Mouse (Mus musculus): Measurements from ENCODE around the gene S100a1. TPM values are rescaled to one million over a fixed set of nuclear protein-coding genes. Genes with fewer than 3 reads are reported as not detected.

Gene S100a1
- polyA plus RNA-seq, 1 experiment from 2014 or later: 190 TPM

DNA sequence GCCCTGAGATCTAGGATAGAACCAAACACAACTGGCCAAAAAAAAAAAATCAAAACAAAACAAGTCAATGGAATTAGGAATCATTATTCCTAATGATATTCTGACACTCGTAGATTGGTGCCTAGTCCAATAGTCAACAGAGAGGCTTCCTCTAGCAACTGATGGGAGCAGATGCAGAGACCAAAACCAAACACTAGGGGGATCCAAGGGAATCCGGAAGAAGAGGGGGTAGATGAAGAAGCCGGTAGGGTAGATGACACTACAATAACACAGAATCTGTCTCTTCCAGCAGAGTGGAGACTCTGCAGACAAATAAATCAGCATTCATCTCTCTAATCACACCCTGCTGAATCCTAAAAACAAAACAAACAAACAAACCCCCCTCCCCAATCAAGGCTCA is 42.0 kb downstream of the S100a1 start:
- DNase-seq (ENCODE audit: low read depth, low spot score) (no peak), ATAC-seq (peak; percentile 33)
- no peak for TF ChIP-seq CTCF (IDR thresholded peaks at IDR 0.05)
- no peaks in the 10 kb centered on the region for H3K27me3 ChIP-seq
- CTCF ChIA-PET: interaction anchor here (1.0 kb wide), 1 partner anchor 48 kb away, joined by 3 read pairs; no protein-coding TSS in a partner anchor
- POLR2A ChIA-PET: no interaction called here
- in situ Hi-C loops (cut with MboI; ENCODE audit: low pct_unique_long_range_greater_than_20kb): no loop called here

DNA sequence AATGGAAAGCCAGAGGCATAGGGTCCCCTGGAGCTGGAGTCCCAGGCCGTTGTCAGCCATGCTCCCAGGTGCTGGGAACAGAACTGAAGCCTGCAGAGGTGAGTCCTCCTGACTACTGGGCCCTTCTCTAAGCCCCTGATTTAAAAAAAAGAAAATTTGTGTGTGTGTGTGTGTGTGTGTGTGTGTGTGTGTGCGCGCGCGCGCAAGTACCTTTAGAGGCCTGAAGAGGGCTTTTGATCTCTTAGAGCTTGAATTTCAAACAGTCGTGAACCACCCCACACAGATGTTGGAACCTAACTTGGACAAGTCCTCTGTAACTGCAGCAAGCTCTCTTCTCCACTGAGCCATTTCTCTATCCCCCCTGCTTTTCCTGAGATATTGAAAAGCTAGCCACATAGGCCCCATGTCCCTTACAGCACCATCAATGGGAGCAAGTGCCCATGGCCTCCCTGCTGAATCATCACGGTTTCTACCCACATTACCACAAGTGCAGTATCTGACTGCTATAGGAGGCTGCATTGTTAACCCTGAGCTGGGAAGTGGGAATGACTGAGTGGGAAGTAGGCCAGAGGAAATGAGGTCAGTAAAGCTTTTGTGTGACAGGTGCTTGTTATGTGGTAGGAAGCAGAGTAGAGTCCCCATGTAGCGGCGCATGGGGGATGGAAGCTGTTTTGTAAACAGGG is 46.4 kb downstream of the S100a1 start:
- ATAC-seq (no peak), DNase-seq (ENCODE audit: low read depth, low spot score) (no peak)
- POLR2A ChIA-PET: interaction anchor here (0.7 kb wide), 1 partner anchor 194 kb away, joined by 3 read pairs; no protein-coding TSS in a partner anchor
- CTCF ChIA-PET: interaction anchor here (0.5 to 5.6 kb wide), 12 partner anchors 8 to 252 kb away, joined by 3 to 100 read pairs (median 3); no protein-coding TSS in a partner anchor
- peaks cover 13% of the 10 kb centered on the region for H3K27me3 ChIP-seq
- no peak for TF ChIP-seq CTCF (IDR thresholded peaks at IDR 0.05)
- in situ Hi-C loops (cut with MboI; ENCODE audit: low pct_unique_long_range_greater_than_20kb): loop anchor here (5.0 to 10.0 kb wide), 2 partner anchors 50 to 203 kb away; partner anchors contain the start of gene Dennd4b

DNA sequence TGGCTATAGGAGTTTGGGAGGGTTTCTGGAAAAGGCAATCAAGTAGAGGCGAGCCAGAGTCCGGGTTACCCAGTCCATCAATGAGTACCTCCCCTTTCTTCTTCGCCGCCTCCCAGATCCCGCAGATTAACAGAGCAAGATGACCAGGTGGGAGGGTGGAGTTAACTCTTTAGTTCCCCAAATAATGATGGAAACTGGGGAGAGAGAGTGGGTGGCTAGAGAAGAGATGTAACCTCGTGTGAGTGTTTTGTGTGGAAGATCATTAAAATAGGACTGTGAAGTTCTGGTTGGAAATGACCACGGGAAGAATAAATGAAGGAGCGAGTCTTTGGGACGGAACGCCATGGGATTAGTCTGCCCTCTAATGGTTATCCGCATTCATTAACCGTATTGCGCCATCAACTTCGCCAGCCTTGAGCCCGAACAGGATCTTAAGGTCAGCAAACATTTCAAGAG is 47.9 kb downstream of the S100a1 start:
- DNase-seq (ENCODE audit: low read depth, low spot score): peak; percentile 53

DNA sequence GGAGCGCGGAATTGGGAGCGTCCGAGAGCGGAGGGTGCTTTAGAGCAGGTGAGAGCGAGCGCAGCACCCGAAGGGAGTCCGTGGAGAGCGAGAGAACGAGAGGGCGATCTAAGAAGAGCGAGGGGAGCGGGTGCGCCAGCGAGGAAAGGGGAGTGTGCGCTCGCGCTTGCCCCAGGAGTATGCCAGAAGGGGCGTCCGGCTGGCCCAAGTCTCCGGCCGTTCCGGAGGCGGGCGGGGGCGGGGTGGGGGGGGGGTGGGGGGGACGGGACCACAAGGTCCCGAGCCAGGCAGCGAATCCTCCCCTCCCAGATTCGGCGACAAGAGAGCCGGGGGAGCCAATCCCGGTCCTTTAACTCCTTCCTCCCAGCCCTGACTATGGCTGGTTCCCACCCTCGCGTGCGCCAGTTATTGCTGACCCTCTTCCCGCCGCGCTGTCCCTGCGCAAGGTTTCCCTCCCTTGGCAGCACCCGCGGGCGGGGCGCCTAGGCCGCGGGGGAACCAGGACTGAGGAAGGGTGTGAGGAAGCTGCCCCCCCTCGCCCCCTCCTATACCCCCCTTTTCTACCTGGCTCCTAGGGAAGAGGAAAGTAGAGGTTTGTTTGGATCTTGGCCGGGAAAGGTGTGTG is 48.4 kb downstream of the S100a1 start, which contains the start of gene Npr1:
Gene Npr1 (minus strand): TSS at position 181 of the 625 bp plus-strand sequence.
- TF ChIP-seq CTCF (IDR thresholded peaks at IDR 0.05): no peak
- DNase-seq (ENCODE audit: low read depth, low spot score): no peak
- H3K27me3 ChIP-seq: peaks cover 13% of the 10 kb centered on the region
- CTCF ChIA-PET: interaction anchor here (1.1 to 2.4 kb wide), 4 partner anchors 32 to 63 kb away, joined by 3 to 7 read pairs (median 4); partner anchors contain the start of gene Ints3
- in situ Hi-C loops (cut with MboI; ENCODE audit: low pct_unique_long_range_greater_than_20kb): loop anchor here (5.0 to 10.0 kb wide), 2 partner anchors 48 to 201 kb away; partner anchors contain the start of gene Dennd4b
- POLR2A ChIA-PET: interaction anchor here (0.9 kb wide), 1 partner anchor 53 kb away, joined by 6 read pairs; no protein-coding TSS in a partner anchor
- ATAC-seq: peak; percentile 38

More for the DNA sequence above, 47.9 kb downstream of the S100a1 start:
- ChIA-PET POLR2A (interaction anchor here (0.8 to 0.9 kb wide), 2 partner anchors 48 to 53 kb away, joined by 3 to 6 read pairs; no protein-coding TSS in a partner anchor), CTCF (interaction anchor here (0.8 to 5.6 kb wide), 13 partner anchors 9 to 251 kb away, joined by 3 to 100 read pairs (median 3); partner anchors contain the start of gene Ints3)
- in situ Hi-C loops (cut with MboI; ENCODE audit: low pct_unique_long_range_greater_than_20kb): loop anchor here (5.0 to 10.0 kb wide), 2 partner anchors 49 to 202 kb away; partner anchors contain the start of gene Dennd4b
- no peak for TF ChIP-seq CTCF (IDR thresholded peaks at IDR 0.05)
- peak; percentile 73 for ATAC-seq
- peaks cover 13% of the 10 kb centered on the region for H3K27me3 ChIP-seq

DNA sequence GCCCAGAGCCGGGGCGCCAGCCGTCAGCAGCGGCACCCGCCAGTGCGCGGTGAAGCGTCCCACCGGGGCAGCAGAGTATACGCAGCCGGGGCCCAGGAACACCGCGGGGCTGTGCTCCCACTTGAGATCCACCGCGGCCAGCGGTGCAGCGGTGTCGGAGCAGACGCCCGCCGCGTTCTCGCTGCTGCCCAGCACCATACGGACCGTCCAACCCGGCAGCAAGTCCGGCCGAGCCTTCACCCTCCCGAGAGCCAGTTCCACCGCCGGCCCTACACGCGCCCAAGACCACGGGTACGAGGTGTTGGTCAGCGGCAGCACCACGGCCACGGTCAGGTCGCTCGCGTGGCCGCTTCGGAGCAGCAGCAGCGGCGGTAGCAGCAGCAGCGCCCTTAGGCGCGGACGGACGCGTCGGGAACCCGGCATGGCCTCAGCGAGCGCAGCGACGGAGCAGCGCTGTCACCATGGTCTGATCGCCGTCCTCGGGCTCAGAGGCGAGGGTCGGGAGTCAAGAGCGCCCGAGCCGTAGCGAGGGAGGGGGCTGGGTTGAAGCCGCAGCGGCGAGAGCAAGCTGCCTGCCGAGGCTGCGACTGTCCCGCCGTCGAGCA is 49.0 kb downstream of the S100a1 start:
- ChIA-PET POLR2A (interaction anchor here (1.3 kb wide), 1 partner anchor 9 kb away, joined by 3 read pairs; no protein-coding TSS in a partner anchor), CTCF (interaction anchor here (0.9 to 2.4 kb wide), 6 partner anchors 10 to 181 kb away, joined by 3 to 5 read pairs (median 4); partner anchors contain the start of gene Ints3)
- ATAC-seq (no peak), DNase-seq (ENCODE audit: low read depth, low spot score) (no peak)
- no peak for TF ChIP-seq CTCF (IDR thresholded peaks at IDR 0.05)
- in situ Hi-C loops (cut with MboI; ENCODE audit: low pct_unique_long_range_greater_than_20kb): loop anchor here (5.0 to 10.0 kb wide), 2 partner anchors 48 to 200 kb away; partner anchors contain the start of gene Dennd4b
- H3K27me3 ChIP-seq: peaks cover 13% of the 10 kb centered on the region

DNA sequence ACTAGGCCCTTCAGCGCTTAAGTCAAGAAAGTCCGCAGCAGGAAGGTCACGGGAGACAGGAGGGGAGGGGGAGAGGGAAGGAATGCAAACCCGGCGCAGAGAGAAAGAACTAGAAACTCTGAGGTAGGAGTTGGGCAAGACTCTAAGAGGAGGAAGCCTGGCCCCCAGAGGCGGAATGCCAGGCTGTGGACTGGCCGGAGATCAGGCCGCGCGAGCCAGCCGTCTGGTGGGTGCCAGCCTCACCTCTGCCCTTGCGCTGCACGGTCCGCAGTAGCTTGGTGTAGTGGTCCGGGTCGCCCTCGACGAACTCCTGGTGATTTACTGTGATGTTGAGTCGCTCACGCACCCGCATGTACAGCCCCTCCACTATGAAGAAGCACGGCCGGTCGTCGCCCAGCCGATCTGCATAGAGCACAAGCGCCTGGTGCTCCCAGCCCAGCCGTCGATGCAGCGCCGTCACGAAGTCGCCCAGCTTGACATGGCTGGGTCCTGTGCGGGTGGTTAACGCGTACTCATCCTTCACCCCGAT is 49.6 kb downstream of the S100a1 start:
- in situ Hi-C loops (cut with MboI; ENCODE audit: low pct_unique_long_range_greater_than_20kb): loop anchor here (5.0 to 10.0 kb wide), 2 partner anchors 47 to 200 kb away; partner anchors contain the start of gene Dennd4b
- CTCF ChIA-PET: interaction anchor here (0.9 to 2.4 kb wide), 7 partner anchors 10 to 181 kb away, joined by 3 to 10 read pairs (median 4); partner anchors contain the start of gene Ints3
- ATAC-seq: no peak
- POLR2A ChIA-PET: interaction anchor here (1.3 kb wide), 1 partner anchor 8 kb away, joined by 3 read pairs; no protein-coding TSS in a partner anchor
- peaks cover 13% of the 10 kb centered on the region for H3K27me3 ChIP-seq
- TF ChIP-seq CTCF (IDR thresholded peaks at IDR 0.05): no peak
- DNase-seq (ENCODE audit: low read depth, low spot score): no peak

DNA sequence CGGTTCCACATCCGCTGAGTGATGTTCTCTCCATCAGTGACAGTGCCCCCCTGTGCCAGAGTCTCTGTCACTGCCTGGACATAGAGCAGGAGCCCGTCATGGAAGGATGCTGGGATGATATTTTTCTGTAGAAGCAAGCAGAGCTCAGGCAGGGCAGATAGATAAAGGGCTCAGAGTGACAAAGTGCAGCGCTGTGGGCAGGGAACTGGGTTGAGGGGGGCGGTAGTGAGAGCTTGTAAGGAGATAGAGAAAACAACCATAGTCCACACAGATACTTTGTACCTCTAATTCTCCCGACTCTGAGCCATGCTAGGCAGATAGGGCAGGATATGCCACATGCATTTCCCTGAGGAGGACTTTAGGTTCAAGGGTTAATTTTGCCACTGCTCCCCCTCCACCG is 51.6 kb downstream of the S100a1 start:
- ATAC-seq (no peak), DNase-seq (ENCODE audit: low read depth, low spot score) (no peak)
- in situ Hi-C loops (cut with MboI; ENCODE audit: low pct_unique_long_range_greater_than_20kb): loop anchor here (10.0 kb wide), 1 partner anchor 198 kb away; the partner anchor contains the start of gene Dennd4b
- CTCF ChIA-PET: interaction anchor here (2.3 kb wide), 1 partner anchor 50 kb away, joined by 10 read pairs; no protein-coding TSS in a partner anchor
- POLR2A ChIA-PET: no interaction called here
- peaks cover 13% of the 10 kb centered on the region for H3K27me3 ChIP-seq
- TF ChIP-seq CTCF (IDR thresholded peaks at IDR 0.05): no peak

DNA sequence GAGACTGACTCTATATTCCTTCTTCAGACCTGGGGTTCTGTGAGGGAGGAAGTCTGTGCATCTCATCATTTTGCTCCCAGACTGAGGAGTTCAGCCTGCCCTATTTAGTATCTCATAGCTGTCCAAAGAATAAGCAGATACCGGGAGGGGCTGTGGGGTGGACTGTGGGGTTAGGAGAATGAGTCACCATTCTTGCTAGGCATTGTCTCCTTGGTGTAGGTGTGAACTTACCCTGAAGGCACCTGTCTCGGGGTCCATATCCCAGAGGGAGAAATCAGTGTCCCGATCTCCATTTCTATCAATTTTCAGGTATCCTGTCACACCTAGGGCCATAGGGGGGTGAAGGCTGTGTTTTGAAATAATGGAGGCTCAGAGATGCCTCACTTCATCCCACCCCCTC is 52.3 kb downstream of the S100a1 start:
- DNase-seq (ENCODE audit: low read depth, low spot score): no peak
- POLR2A ChIA-PET: no interaction called here
- ATAC-seq: no peak
- in situ Hi-C loops (cut with MboI; ENCODE audit: low pct_unique_long_range_greater_than_20kb): loop anchor here (10.0 kb wide), 1 partner anchor 197 kb away; the partner anchor contains the start of gene Dennd4b
- CTCF ChIA-PET: interaction anchor here (3.5 kb wide), 1 partner anchor 50 kb away, joined by 15 read pairs; no protein-coding TSS in a partner anchor
- no peak for TF ChIP-seq CTCF (IDR thresholded peaks at IDR 0.05)
- peaks cover 13% of the 10 kb centered on the region for H3K27me3 ChIP-seq

Other genes with a start within 250 kb of the S100a1 start
- 14.1 TPM for gene Dennd4b, start 249.2 kb downstream of the S100a1 start, polyA plus RNA-seq (2021)
- 40.8 TPM for gene Gatad2b, start 221.2 kb downstream of the S100a1 start, polyA plus RNA-seq (2021)
- gene Slc27a3, start 124.5 kb downstream of the S100a1 start, polyA plus RNA-seq (2021): 2.9 TPM
- gene Ints3, start 80.8 kb downstream of the S100a1 start, polyA plus RNA-seq (2021): 77.8 TPM
- gene Npr1, start 48.5 kb downstream of the S100a1 start, polyA plus RNA-seq (2021): 5.3 TPM
- gene Ilf2, start 38.3 kb downstream of the S100a1 start, polyA plus RNA-seq (2021): 129 TPM
- 104 TPM for gene Snapin, start 23.4 kb downstream of the S100a1 start, polyA plus RNA-seq (2021)
- 145 TPM for gene Chtop, start 4.9 kb downstream of the S100a1 start, polyA plus RNA-seq (2021)
- gene S100a13, start within 50 bp of the S100a1 start, polyA plus RNA-seq (2021): 54.3 TPM
- gene S100a14, start 12.5 kb upstream of the S100a1 start, polyA plus RNA-seq (2021): 0.19 TPM
- 164 TPM for gene S100a16, start 22.9 kb upstream of the S100a1 start, polyA plus RNA-seq (2021)
- gene S100a3, start 46.2 kb upstream of the S100a1 start, polyA plus RNA-seq (2021): 7.0 TPM
- not detected for gene S100a2, start 75.9 kb upstream of the S100a1 start, polyA plus RNA-seq (2021)
- not detected for gene Gm42674, start 87.5 kb upstream of the S100a1 start, polyA plus RNA-seq (2021)
- 44.0 TPM for gene S100a4, start 89.4 kb upstream of the S100a1 start, polyA plus RNA-seq (2021)
- gene S100a5, start 94.1 kb upstream of the S100a1 start, polyA plus RNA-seq (2021): not detected
- 10,815 TPM for gene S100a6, start 98.5 kb upstream of the S100a1 start, polyA plus RNA-seq (2021)
- 4.9 TPM for gene S100a7a, start 139.6 kb upstream of the S100a1 start, polyA plus RNA-seq (2021)
- not detected for gene S100a8, start 154.6 kb upstream of the S100a1 start, polyA plus RNA-seq (2021)
- not detected for gene S100a9, start 181.3 kb upstream of the S100a1 start, polyA plus RNA-seq (2021)
- 0.04 TPM for gene Pglyrp4, start 212.5 kb upstream of the S100a1 start, polyA plus RNA-seq (2021)